Mouse (Mus musculus) erythroblast, embryonic 14.5 days (primary cell): ENCODE results near the gene Hist1h4d.

ENCODE experiments used
- GATA1 ChIP-seq: IDR thresholded peaks from 2 replicates; pipeline ENCODE4 v1.6.1; 2012; ENCODE audit warnings: low read length, inconsistent platforms, mixed read lengths
- TAL1 ChIP-seq: IDR thresholded peaks from 3 replicates; pipeline ENCODE4 v1.6.1; 2012; ENCODE audit warnings: low read length, inconsistent platforms, mixed read lengths

GRCm38 (mm10) chr13:23605052-23605451, 23.7 kb downstream of the Hist1h4d start:
- TF ChIP-seq GATA1 (no peak), TAL1 (no peak)
